ENCODE assay signal across 11 mouse cellular contexts in genomic region chr11:84919276-84919675, GRCm38 (mm10). TPM values are rescaled to one million over a fixed set of nuclear protein-coding genes. Genes with fewer than 3 reads are reported as not detected.
DNase-seq lines count a peak whose midpoint lies in the region; ATAC-seq and TF ChIP-seq lines count a peak whose summit lies in the region.
"Had no signal": no experiment of that assay in that cellular context is flagged by ENCODE, and none has a peak within 500 bp of the region (broad histone marks: within the 10 kb centered on the region; RNA-seq: fewer than 3 reads in every experiment).

No protein-coding gene starts in this region.

- H3K4me3 ChIP-seq in heart, postnatal 0 days (ENCODE audit: low read depth, low read length): no peak overlapping the region
- H3K4me3 ChIP-seq in heart, embryonic 11.5 days (ENCODE audit: low read depth, low read length): no peak overlapping the region
- no peak overlapping the region for H3K4me3 ChIP-seq in liver, embryonic 13.5 days (replicated peaks)
- H3K4me3 ChIP-seq: embryonic facial prominence, embryonic 13.5 days; stomach, embryonic 15.5 days had no signal

- no peaks in the 10 kb centered on the region; the same call in 1 of the 2 replicates for H3K36me3 ChIP-seq in heart, postnatal 0 days (replicated peaks; ENCODE audit: control insufficient read depth, insufficient read depth, low read length)
- no peaks in the 10 kb centered on the region for H3K36me3 ChIP-seq in heart, embryonic 11.5 days (ENCODE audit: control insufficient read depth, insufficient read depth, low read length)
- H3K36me3 ChIP-seq in liver, embryonic 13.5 days: peaks cover 5% of the 10 kb centered on the region
- H3K36me3 ChIP-seq: limb, embryonic 13.5 days; stomach, embryonic 15.5 days had no signal

- no peak for ATAC-seq in heart, postnatal 0 days (ENCODE audit: insufficient read depth, low read depth)
- ATAC-seq in heart, embryonic 11.5 days (replicated peaks; ENCODE audit: insufficient number of reproducible peaks, low FRiP score, low TSS enrichment): no peak
- no peak for ATAC-seq in liver, embryonic 13.5 days (ENCODE audit: low read depth)

- no peaks in the 10 kb centered on the region for H3K9me3 ChIP-seq in heart, postnatal 0 days (replicated peaks; ENCODE audit: control insufficient read depth, low read length)
- no peaks in the 10 kb centered on the region for H3K9me3 ChIP-seq in heart, embryonic 11.5 days (replicated peaks; ENCODE audit: control insufficient read depth, low read length)
- no peaks in the 10 kb centered on the region for H3K9me3 ChIP-seq in liver, embryonic 13.5 days (replicated peaks)
- H3K9me3 ChIP-seq: embryonic facial prominence, embryonic 13.5 days; limb, embryonic 13.5 days; stomach, embryonic 15.5 days had no signal

- no peak for TF ChIP-seq EP300 in heart, postnatal 0 days (IDR thresholded peaks at IDR 0.05; ENCODE audit: low read depth)

- TF ChIP-seq CTCF in heart, postnatal 0 days (IDR thresholded peaks at IDR 0.05; ENCODE audit: low read depth): peak; percentile 42

- H3K4me1 ChIP-seq in heart, postnatal 0 days (ENCODE audit: control insufficient read depth, insufficient read depth): 0 out of 2 replicates have a peak, but pooled peaks cover 10% of the 10 kb centered on the region
- no peaks in the 10 kb centered on the region for H3K4me1 ChIP-seq in heart, embryonic 11.5 days (ENCODE audit: control insufficient read depth, insufficient read depth, low read length)
- H3K4me1 ChIP-seq in liver, embryonic 13.5 days (replicated peaks): peaks cover 39% of the 10 kb centered on the region

- no peak overlapping the region for H3K4me2 ChIP-seq in heart, postnatal 0 days (ENCODE audit: low read depth, low read length)
- H3K4me2 ChIP-seq in heart, embryonic 11.5 days: no peak overlapping the region
- peak overlapping the region; percentile 46 for H3K4me2 ChIP-seq in liver, embryonic 13.5 days

- peak; percentile 22 for DNase-seq in heart, postnatal 0 days (ENCODE audit: low spot score)
- DNase-seq in 3T3-L1 (ENCODE audit: low read depth, low spot score): peak; percentile 71
- DNase-seq in MN1 (ENCODE audit: low spot score): peak; percentile 53
- peak; percentile 51 to 61 for DNase-seq in cerebellum, postnatal 10 days
- peak; percentile 30 for DNase-seq in liver, embryonic 13.5 days
- DNase-seq in spleen, postnatal 4 days (ENCODE audit: low spot score in 2 of 2): peak; percentile 58 to 84
- DNase-seq in gastrocnemius, postnatal 4 days (ENCODE audit: low spot score in 2 of 2): no peak

- no peak overlapping the region for H3K27ac ChIP-seq in heart, postnatal 0 days (ENCODE audit: low read depth)
- H3K27ac ChIP-seq in heart, embryonic 11.5 days (ENCODE audit: low read depth, low read length): no peak overlapping the region
- no peak overlapping the region for H3K27ac ChIP-seq in liver, embryonic 13.5 days
- H3K27ac ChIP-seq: embryonic facial prominence, embryonic 13.5 days; limb, embryonic 13.5 days; stomach, embryonic 15.5 days had no signal

- H3K9ac ChIP-seq in heart, postnatal 0 days (replicated peaks; ENCODE audit: low read depth, low read length): no peak overlapping the region
- no peak overlapping the region for H3K9ac ChIP-seq in heart, embryonic 11.5 days (ENCODE audit: low read depth, low read length)
- H3K9ac ChIP-seq in liver, embryonic 13.5 days: 0 out of 2 replicates have a peak overlapping the region, but pooled peaks have one; percentile 45
- H3K9ac ChIP-seq: stomach, embryonic 15.5 days had no signal

- H3K27me3 ChIP-seq in heart, postnatal 0 days (ENCODE audit: control insufficient read depth, insufficient read depth, low read length): no peaks in the 10 kb centered on the region
- no peaks in the 10 kb centered on the region for H3K27me3 ChIP-seq in heart, embryonic 11.5 days (ENCODE audit: control insufficient read depth, insufficient read depth, low read length)
- H3K27me3 ChIP-seq in liver, embryonic 13.5 days: no peaks in the 10 kb centered on the region
- H3K27me3 ChIP-seq: embryonic facial prominence, embryonic 13.5 days; limb, embryonic 13.5 days; stomach, embryonic 15.5 days had no signal

- 30% methylated on average over 3 of the region's 3 CpGs for WGBS in heart, postnatal 0 days
- WGBS in heart, embryonic 11.5 days (ENCODE audit: insufficient replicate concordance): 34% methylated on average over 3 of the region's 3 CpGs
- WGBS in liver, embryonic 13.5 days (ENCODE audit: insufficient replicate concordance): 28% methylated on average over 3 of the region's 3 CpGs

RNA-seq across cellular contexts. Expression of gene Znhit3, which starts 3.1 kb away (rescaled TPM):
- total RNA-seq in heart, postnatal 0 days (2014; rRNA removed; ENCODE audit: low replicate concordance): 21.1 and 31.0 TPM in 2 replicates
- 27.5 and 29.6 TPM in 2 replicates for polyA plus RNA-seq in heart, postnatal 0 days (2015; fragmentation: Nextera tagmentation; extraction: Ambion mirVana)
- 44.7 and 46.2 TPM in 2 replicates for polyA plus RNA-seq in heart, embryonic 11.5 days (2014; fragmentation: Nextera tagmentation; extraction: Ambion mirVana)
- 53.5 and 54.9 TPM in 2 replicates for polyA plus RNA-seq in liver, embryonic 13.5 days (2015; fragmentation: Nextera tagmentation; extraction: Ambion mirVana)
- 10 to 100 TPM; 12.2 to 14.7 TPM for total RNA-seq in gastrocnemius, postnatal 4 days (2021)

RNA-seq across cellular contexts. Expression of gene Car4, which starts 38.3 kb away (rescaled TPM):
- total RNA-seq in heart, postnatal 0 days (2014; rRNA removed; ENCODE audit: low replicate concordance): 7.4 TPM in 1 of 2 replicates, not detected in the other
- polyA plus RNA-seq in heart, postnatal 0 days (2015; fragmentation: Nextera tagmentation; extraction: Ambion mirVana): 30.8 and 33.7 TPM in 2 replicates
- polyA plus RNA-seq in heart, embryonic 11.5 days (2014; fragmentation: Nextera tagmentation; extraction: Ambion mirVana): 11.4 TPM in 2 replicates
- 0.97 and 1.3 TPM in 2 replicates for polyA plus RNA-seq in liver, embryonic 13.5 days (2015; fragmentation: Nextera tagmentation; extraction: Ambion mirVana)
- total RNA-seq in gastrocnemius, postnatal 4 days (2021): 1 to 10 TPM; 6.7 to 8.7 TPM
- polyA plus RNA-seq: embryonic facial prominence, embryonic 13.5 days had no signal

RNA-seq across cellular contexts. Expression of gene Pigw, which starts 39.2 kb away (rescaled TPM):
- 0.77 and 2.5 TPM in 2 replicates for total RNA-seq in heart, postnatal 0 days (2014; rRNA removed; ENCODE audit: low replicate concordance)
- 1.6 and 2.1 TPM in 2 replicates for polyA plus RNA-seq in heart, postnatal 0 days (2015; fragmentation: Nextera tagmentation; extraction: Ambion mirVana)
- 2.0 and 4.0 TPM in 2 replicates for polyA plus RNA-seq in heart, embryonic 11.5 days (2014; fragmentation: Nextera tagmentation; extraction: Ambion mirVana)
- 2.3 and 2.5 TPM in 2 replicates for polyA plus RNA-seq in liver, embryonic 13.5 days (2015; fragmentation: Nextera tagmentation; extraction: Ambion mirVana)
- 1 to 10 TPM; 5.6 to 6.4 TPM for total RNA-seq in gastrocnemius, postnatal 4 days (2021)

RNA-seq across cellular contexts. Expression of gene Myo19, which starts 39.3 kb away (rescaled TPM):
- 2.1 and 12.6 TPM in 2 replicates for total RNA-seq in heart, postnatal 0 days (2014; rRNA removed; ENCODE audit: low replicate concordance)
- 2.6 and 3.0 TPM in 2 replicates for polyA plus RNA-seq in heart, postnatal 0 days (2015; fragmentation: Nextera tagmentation; extraction: Ambion mirVana)
- polyA plus RNA-seq in heart, embryonic 11.5 days (2014; fragmentation: Nextera tagmentation; extraction: Ambion mirVana): 7.2 and 7.7 TPM in 2 replicates
- 3.4 and 5.2 TPM in 2 replicates for polyA plus RNA-seq in liver, embryonic 13.5 days (2015; fragmentation: Nextera tagmentation; extraction: Ambion mirVana)
- total RNA-seq in gastrocnemius, postnatal 4 days (2021): 1 to 10 TPM; 7.7 to 7.8 TPM

RNA-seq across cellular contexts. Expression of gene Ggnbp2, which starts 48.7 kb away (rescaled TPM):
- 31.2 and 35.0 TPM in 2 replicates for total RNA-seq in heart, postnatal 0 days (2014; rRNA removed; ENCODE audit: low replicate concordance)
- polyA plus RNA-seq in heart, postnatal 0 days (2015; fragmentation: Nextera tagmentation; extraction: Ambion mirVana): 37.2 and 39.4 TPM in 2 replicates
- polyA plus RNA-seq in heart, embryonic 11.5 days (2014; fragmentation: Nextera tagmentation; extraction: Ambion mirVana): 52.4 and 54.8 TPM in 2 replicates
- 57.8 and 62.1 TPM in 2 replicates for polyA plus RNA-seq in liver, embryonic 13.5 days (2015; fragmentation: Nextera tagmentation; extraction: Ambion mirVana)
- 10 to 100 TPM; 57.5 to 63.0 TPM for total RNA-seq in gastrocnemius, postnatal 4 days (2021)

Comparison
In these comparisons a context has a peak if more than half of its experiments do, and no peak if none do; other contexts are left out.
1. DNase-seq: peak in heart, postnatal 0 days (single experiment), 3T3-L1 (single experiment), MN1 (single experiment), cerebellum, postnatal 10 days (2 of 2), liver, embryonic 13.5 days (single experiment) and spleen, postnatal 4 days (2 of 2); none in gastrocnemius, postnatal 4 days (0 of 2).